ENCODE assay signal across 19 mouse cellular contexts in the genomic region with DNA sequence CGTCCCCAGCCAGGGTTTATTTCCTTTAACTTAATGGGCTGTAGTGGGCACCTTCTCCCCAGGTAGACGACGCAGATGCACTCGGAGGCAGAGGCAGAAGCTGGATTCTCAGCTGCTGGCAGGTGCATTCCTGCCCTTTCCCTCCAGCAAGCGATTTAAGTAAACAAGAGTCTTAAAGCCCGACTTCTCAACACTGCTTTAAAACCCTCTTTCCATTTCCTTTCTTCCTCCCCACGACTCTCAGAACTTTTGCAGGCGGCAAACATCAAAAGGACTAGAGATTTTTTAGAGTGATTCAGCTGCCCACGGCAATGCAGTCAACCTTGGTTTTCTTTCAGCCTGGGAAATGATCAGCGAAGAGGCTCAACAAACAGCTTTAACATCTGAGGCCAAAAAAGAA. TPM values are rescaled to one million over a fixed set of nuclear protein-coding genes. Genes with fewer than 3 reads are reported as not detected.
DNase-seq lines count a peak whose midpoint lies in the region; ATAC-seq and TF ChIP-seq lines count a peak whose summit lies in the region.
"Had no signal": no experiment of that assay in that cellular context is flagged by ENCODE, and none has a peak within 500 bp of the region (broad histone marks: within the 10 kb centered on the region; RNA-seq: fewer than 3 reads in every experiment).

No protein-coding gene starts in this region.

- H3K27me3 ChIP-seq in intestine, embryonic 15.5 days (replicated peaks) = no peaks in the 10 kb centered on the region
- H3K27me3 ChIP-seq in intestine, postnatal 0 days (replicated peaks; ENCODE audit: control insufficient read depth, insufficient read depth, low read length) = no peaks in the 10 kb centered on the region
- H3K27me3 ChIP-seq in midbrain, embryonic 16.5 days (ENCODE audit: control insufficient read depth, insufficient read depth, low read depth, low read length) = no peaks in the 10 kb centered on the region
- H3K27me3 ChIP-seq in midbrain, embryonic 10.5 days (ENCODE audit: low read depth, poor library complexity, severe bottlenecking) = no peaks in the 10 kb centered on the region
- H3K27me3 ChIP-seq in limb, embryonic 10.5 days (ENCODE audit: low read depth, poor library complexity, severe bottlenecking) = no peaks in the 10 kb centered on the region
- H3K27me3 ChIP-seq: forebrain, embryonic 15.5 days; heart, embryonic 15.5 days; hindbrain, embryonic 15.5 days; liver, embryonic 15.5 days; midbrain, embryonic 12.5 days had no signal

- no peaks in the 10 kb centered on the region for H3K9me3 ChIP-seq in intestine, embryonic 15.5 days
- no peaks in the 10 kb centered on the region for H3K9me3 ChIP-seq in intestine, postnatal 0 days (ENCODE audit: control insufficient read depth)
- no peaks in the 10 kb centered on the region; the same call in 1 of the 2 replicates for H3K9me3 ChIP-seq in midbrain, embryonic 16.5 days (replicated peaks; ENCODE audit: control insufficient read depth, low read length, poor library complexity, severe bottlenecking)
- H3K9me3 ChIP-seq in midbrain, embryonic 10.5 days (replicated peaks) = peaks cover 3% of the 10 kb centered on the region; the same call in 1 of the 2 replicates
- H3K9me3 ChIP-seq in limb, embryonic 10.5 days (replicated peaks) = no peaks in the 10 kb centered on the region
- H3K9me3 ChIP-seq: forebrain, embryonic 15.5 days; heart, embryonic 15.5 days; hindbrain, embryonic 15.5 days; liver, embryonic 15.5 days; midbrain, embryonic 12.5 days had no signal

- 15% methylated on average over 10 of the region's 10 CpGs for WGBS in intestine, embryonic 15.5 days
- WGBS in intestine, postnatal 0 days = 18% methylated on average over 10 of the region's 10 CpGs
- 23% methylated on average over 10 of the region's 10 CpGs for WGBS in midbrain, embryonic 16.5 days
- 34% methylated on average over 10 of the region's 10 CpGs for WGBS in midbrain, embryonic 10.5 days
- WGBS in limb, embryonic 10.5 days = 28% methylated on average over 10 of the region's 10 CpGs

- TF ChIP-seq CTCF in intestine, postnatal 0 days (IDR thresholded peaks at IDR 0.05; ENCODE audit: low read depth) = no peak

- H3K36me3 ChIP-seq in intestine, embryonic 15.5 days = no peaks in the 10 kb centered on the region
- no peaks in the 10 kb centered on the region for H3K36me3 ChIP-seq in intestine, postnatal 0 days (ENCODE audit: control insufficient read depth, insufficient read depth)
- H3K36me3 ChIP-seq in midbrain, embryonic 16.5 days (ENCODE audit: control insufficient read depth, insufficient read depth, low read length) = no peaks in the 10 kb centered on the region
- no peaks in the 10 kb centered on the region for H3K36me3 ChIP-seq in midbrain, embryonic 10.5 days
- no peaks in the 10 kb centered on the region for H3K36me3 ChIP-seq in limb, embryonic 10.5 days
- H3K36me3 ChIP-seq: forebrain, embryonic 15.5 days; heart, embryonic 15.5 days; hindbrain, embryonic 15.5 days; liver, embryonic 15.5 days; midbrain, embryonic 12.5 days had no signal

- no peak for ATAC-seq in intestine, embryonic 15.5 days
- ATAC-seq in intestine, postnatal 0 days = no peak
- ATAC-seq in midbrain, embryonic 16.5 days = 0 out of 2 replicates have a peak, but pooled peaks have one; percentile 31
- peak; percentile 69 for ATAC-seq in inflammation-experienced regulatory T-cells, adult 6 months
- ATAC-seq: forebrain, embryonic 15.5 days had no signal

- H3K9ac ChIP-seq in intestine, embryonic 15.5 days = no peak overlapping the region
- H3K9ac ChIP-seq in intestine, postnatal 0 days (ENCODE audit: low read depth, low read length) = no peak overlapping the region
- no peak overlapping the region for H3K9ac ChIP-seq in midbrain, embryonic 16.5 days (ENCODE audit: low read depth, low read length)
- H3K9ac ChIP-seq: forebrain, embryonic 15.5 days; heart, embryonic 15.5 days; hindbrain, embryonic 15.5 days; liver, embryonic 15.5 days; midbrain, embryonic 12.5 days had no signal

- no peak overlapping the region for H3K27ac ChIP-seq in intestine, embryonic 15.5 days
- no peak overlapping the region for H3K27ac ChIP-seq in intestine, postnatal 0 days (ENCODE audit: low read depth, low read length)
- no peak overlapping the region for H3K27ac ChIP-seq in midbrain, embryonic 16.5 days (ENCODE audit: low read length)
- H3K27ac ChIP-seq in midbrain, embryonic 10.5 days (replicated peaks) = no peak overlapping the region
- H3K27ac ChIP-seq in limb, embryonic 10.5 days = no peak overlapping the region
- H3K27ac ChIP-seq: forebrain, embryonic 15.5 days; heart, embryonic 15.5 days; hindbrain, embryonic 15.5 days; layer of hippocampus, adult 2 months; liver, embryonic 15.5 days; midbrain, embryonic 12.5 days had no signal

- DNase-seq in midbrain, embryonic 10.5 days (ENCODE audit: low spot score) = no peak
- no peak for DNase-seq in gastrocnemius, postnatal 25 days
- no peak for DNase-seq in heart, adult 18-20 months
- no peak for DNase-seq in limb, embryonic 10.5 days (ENCODE audit: low spot score)
- DNase-seq: cerebellum, postnatal 14 days; gastrocnemius, postnatal 14 days had no signal

- H3K4me3 ChIP-seq in intestine, embryonic 15.5 days (replicated peaks) = no peak overlapping the region
- H3K4me3 ChIP-seq in intestine, postnatal 0 days (ENCODE audit: low read depth, low read length) = no peak overlapping the region
- H3K4me3 ChIP-seq in midbrain, embryonic 16.5 days (ENCODE audit: low read depth, low read length) = no peak overlapping the region
- H3K4me3 ChIP-seq in midbrain, embryonic 10.5 days = no peak overlapping the region
- no peak overlapping the region for H3K4me3 ChIP-seq in limb, embryonic 10.5 days
- H3K4me3 ChIP-seq: forebrain, embryonic 15.5 days; heart, embryonic 15.5 days; hindbrain, embryonic 15.5 days; layer of hippocampus, adult 2 months; liver, embryonic 15.5 days; midbrain, embryonic 12.5 days had no signal

- 0 out of 2 replicates have a peak overlapping the region, but pooled peaks have one; percentile 26 for H3K4me2 ChIP-seq in intestine, embryonic 15.5 days (replicated peaks)
- H3K4me2 ChIP-seq in intestine, postnatal 0 days (replicated peaks; ENCODE audit: low read depth) = no peak overlapping the region; the same call in 1 of the 2 replicates
- H3K4me2 ChIP-seq in midbrain, embryonic 16.5 days (ENCODE audit: low read length) = peak overlapping the region; percentile 25; the same call in 1 of the 2 replicates
- H3K4me2 ChIP-seq: forebrain, embryonic 15.5 days; heart, embryonic 15.5 days; hindbrain, embryonic 15.5 days; liver, embryonic 15.5 days; midbrain, embryonic 12.5 days had no signal

- H3K4me1 ChIP-seq in intestine, embryonic 15.5 days (replicated peaks) = no peaks in the 10 kb centered on the region
- H3K4me1 ChIP-seq in intestine, postnatal 0 days (replicated peaks; ENCODE audit: control insufficient read depth, insufficient read depth, low read length) = no peaks in the 10 kb centered on the region
- no peaks in the 10 kb centered on the region for H3K4me1 ChIP-seq in midbrain, embryonic 16.5 days (ENCODE audit: control insufficient read depth, insufficient read depth, low read length)
- peaks cover 25% of the 10 kb centered on the region for H3K4me1 ChIP-seq in midbrain, embryonic 10.5 days
- H3K4me1 ChIP-seq in limb, embryonic 10.5 days = 0 out of 2 replicates have a peak, but pooled peaks cover 2% of the 10 kb centered on the region
- H3K4me1 ChIP-seq: heart, embryonic 15.5 days; hindbrain, embryonic 15.5 days; liver, embryonic 15.5 days had no signal

RNA-seq across cellular contexts. Expression of a gene that starts 14.7 kb away (rescaled TPM):
- polyA plus RNA-seq in intestine, embryonic 15.5 days (2015; fragmentation: Nextera tagmentation; extraction: Ambion mirVana) = not detected in 2 replicates
- not detected in 2 replicates for polyA plus RNA-seq in intestine, postnatal 0 days (2015; fragmentation: Nextera tagmentation; extraction: Ambion mirVana)
- polyA plus RNA-seq in midbrain, embryonic 16.5 days (2015; fragmentation: Nextera tagmentation; extraction: Ambion mirVana) = not detected in 2 replicates
- not detected in 2 replicates for polyA plus RNA-seq in midbrain, embryonic 10.5 days (2016; fragmentation: Nextera tagmentation; extraction: Ambion mirVana)
- polyA plus RNA-seq in inflammation-experienced regulatory T-cells, adult 6 months (2017; shearing (Covaris generic)) = not detected
- total RNA-seq in gastrocnemius, postnatal 25 days (2021) = not detected
- total RNA-seq in heart, adult 18-20 months (2021) = not detected
- polyA plus RNA-seq in limb, embryonic 10.5 days (2016; fragmentation: Nextera tagmentation; extraction: Ambion mirVana) = not detected in 2 replicates
- total RNA-seq: gastrocnemius, postnatal 14 days; layer of hippocampus, adult 2 months; left cerebral cortex, postnatal 36 days had no signal
- polyA plus RNA-seq: C2C12; forebrain, embryonic 15.5 days; heart, embryonic 15.5 days; hindbrain, embryonic 15.5 days; liver, embryonic 15.5 days; midbrain, embryonic 12.5 days; testis, adult 2 months had no signal

Comparison
In these comparisons a context has a peak if more than half of its experiments do, and no peak if none do; other contexts are left out.
1. ATAC-seq: peak in midbrain, embryonic 16.5 days (single experiment) and inflammation-experienced regulatory T-cells, adult 6 months (single experiment); none in intestine, embryonic 15.5 days (single experiment) and intestine, postnatal 0 days (single experiment).